Mouse (Mus musculus): ENCODE measurements around the gene Slc9a8.
A peak's percentile ranks its signal among the peaks of the same experiment; 100 is the strongest.

The Slc9a8 gene

DNA sequence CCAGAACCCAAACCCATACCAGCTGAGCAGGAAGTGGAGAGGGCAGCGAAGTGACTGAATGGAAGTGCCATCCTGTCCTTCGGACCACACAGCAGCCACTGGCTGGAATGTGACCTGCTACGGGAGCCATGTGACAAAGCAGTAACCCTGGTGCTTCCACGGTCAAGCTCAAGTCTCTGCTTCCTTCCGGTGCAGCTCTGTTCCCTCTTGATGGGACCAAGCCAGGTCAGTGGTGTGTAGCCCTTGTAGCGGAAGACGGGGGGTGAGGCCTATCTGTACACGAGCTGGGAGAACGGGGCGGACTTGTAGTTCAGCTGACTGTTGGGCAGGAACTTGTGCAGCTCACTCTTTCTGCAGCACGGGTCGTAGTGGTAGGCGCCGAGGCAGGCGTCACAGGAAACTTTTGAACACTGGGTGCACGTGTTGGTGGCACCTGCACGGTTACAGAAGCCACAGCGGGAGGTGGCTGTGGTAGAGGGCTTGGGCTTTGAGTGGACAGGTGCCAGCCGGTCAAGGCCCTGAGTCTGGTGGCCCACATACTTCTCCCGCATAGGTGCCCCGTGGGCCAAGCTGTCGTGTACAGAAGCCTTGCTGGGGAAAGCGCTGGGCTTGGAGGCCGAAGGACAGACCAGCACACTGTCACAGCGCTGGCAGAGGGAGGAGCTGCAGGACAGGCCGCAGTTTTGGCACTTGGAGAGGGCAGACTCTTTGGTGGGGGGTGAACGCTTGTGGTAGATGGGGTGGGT is 61.7 kb downstream of the Slc9a8 start:
- DNase-seq (ENCODE audit: low spot score in 2 of 2) = no peak

DNA sequence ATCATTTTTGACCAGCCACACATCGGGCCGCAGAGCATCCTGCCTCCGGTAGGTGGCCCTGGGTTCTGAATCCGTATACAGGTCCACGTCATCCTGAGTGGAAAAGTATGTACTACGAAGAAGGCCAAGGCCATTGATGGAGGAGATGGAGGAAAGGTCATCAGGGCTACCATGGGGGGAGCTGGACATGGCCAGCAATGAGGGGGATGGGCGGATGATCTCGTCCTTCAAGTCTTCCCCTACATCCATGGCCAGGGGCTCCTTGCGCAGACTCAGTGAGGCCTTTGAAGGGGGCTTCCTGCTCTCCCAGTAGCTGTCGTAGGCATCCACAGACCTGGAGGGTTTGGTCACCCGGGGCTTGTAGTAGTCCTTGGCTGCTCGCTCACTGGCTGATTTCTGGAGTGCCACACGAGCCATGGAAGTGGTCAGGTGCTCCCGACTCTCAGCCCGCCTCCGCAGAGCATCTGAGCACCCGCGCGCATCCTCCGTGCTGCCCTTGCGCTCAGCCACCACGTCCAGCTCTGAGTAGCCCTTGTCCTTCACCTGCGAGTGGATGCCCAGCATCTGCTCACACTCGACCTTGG is 62.4 kb downstream of the Slc9a8 start:
- no peak for DNase-seq (ENCODE audit: low spot score in 2 of 2)

DNA sequence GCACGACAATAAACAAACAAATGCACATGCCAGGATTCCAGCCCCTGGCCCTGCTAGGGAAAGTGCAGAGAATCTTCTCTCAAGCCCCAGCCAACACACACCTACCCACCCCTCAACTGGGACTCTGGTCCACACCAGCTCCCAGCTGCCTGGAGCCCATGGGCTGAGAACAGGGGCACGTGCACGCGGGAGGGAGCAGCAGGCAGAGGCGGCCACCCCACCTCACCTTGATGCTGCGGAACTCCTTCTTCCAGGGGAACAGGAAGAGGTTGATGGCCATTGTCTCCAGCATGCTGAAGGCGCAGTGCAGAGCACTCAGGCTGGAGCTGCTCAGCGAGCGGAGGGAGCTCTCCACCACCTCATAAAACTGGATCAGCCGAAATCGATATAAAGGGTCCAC is 63.4 kb downstream of the Slc9a8 start:
- DNase-seq (ENCODE audit: low spot score in 2 of 2) = no peak

DNA sequence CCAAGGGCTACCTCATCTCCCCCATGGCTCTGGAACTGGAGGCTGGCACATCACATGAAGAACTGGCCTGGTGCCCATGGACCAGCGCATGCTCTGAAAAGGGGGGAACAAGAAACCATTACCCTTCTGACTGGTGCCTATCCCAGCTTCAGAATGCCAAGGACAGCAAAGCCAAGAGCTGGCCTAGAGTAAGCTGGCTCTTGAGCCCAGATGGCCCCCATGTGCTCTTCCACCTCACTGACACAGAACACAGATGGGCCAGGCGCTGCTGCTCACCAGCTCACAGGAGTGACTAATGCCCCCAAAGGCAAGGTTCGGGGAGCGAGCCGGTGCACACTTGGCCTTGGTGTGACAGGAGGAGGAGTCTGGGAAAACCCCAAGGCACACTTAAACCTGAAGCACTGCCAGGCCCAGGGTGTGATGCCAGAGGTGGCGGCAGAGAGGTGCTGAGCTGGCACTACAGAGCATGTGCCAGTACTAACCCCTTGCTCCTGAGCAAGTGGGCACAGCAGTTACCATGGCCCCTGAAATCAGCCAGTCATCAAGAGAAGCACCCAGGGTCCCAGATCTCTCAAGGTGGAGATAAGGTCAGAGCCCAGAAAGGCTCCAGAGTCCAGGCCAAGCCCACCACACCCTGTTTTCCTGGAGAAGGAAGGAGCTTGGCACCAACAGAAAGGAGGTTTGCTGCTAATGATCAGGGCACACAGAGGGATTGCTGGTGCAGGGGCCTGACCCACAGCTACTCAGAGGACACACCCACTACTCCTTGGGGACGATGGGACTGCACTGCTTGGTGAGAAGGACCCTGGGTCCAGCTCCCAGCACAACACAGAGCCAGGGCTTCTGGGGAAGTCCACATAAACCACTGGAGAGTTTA is 64.2 kb downstream of the Slc9a8 start:
- peak; percentile 65 to 70 for DNase-seq (ENCODE audit: low spot score in 2 of 2)

DNA sequence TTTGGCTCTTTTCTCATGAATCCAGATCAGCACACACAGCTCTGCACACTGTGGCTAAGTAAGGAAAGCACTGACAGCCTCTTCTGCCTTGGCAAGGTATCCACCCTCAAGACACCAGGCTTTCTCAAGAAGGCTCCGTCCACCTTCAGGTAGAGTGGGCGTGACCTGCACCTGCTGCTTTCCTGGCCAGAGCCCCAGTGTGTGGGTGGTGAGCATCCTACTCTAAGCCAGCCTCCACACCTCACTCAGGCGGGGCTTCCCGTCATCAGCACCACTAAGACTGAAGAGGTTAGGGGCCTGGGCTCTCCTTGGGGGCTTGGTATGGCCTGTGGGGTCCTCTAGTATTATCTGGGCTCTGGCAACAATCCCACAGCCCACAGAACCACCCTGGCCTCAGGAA is 65.1 kb downstream of the Slc9a8 start:
- no peak for DNase-seq (ENCODE audit: low spot score in 2 of 2)

DNA sequence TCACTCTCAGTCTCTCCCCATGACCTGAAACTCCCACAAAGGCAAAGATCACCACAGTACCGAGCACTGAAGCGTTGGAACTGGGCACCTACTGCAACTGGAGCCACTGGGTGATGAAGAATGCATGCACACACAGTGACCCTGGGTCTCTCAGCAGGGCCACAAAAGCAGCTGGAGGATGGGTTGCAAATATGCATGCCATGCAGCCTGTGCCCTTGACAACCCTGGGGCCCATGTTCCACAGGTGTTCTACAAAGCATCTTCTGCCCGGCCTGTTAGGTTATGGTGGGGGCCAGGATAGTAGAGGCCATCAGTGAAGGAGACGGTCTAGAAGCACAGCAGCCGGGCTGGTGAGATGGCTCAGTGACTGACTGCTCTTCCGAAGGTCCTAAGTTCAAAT is 66.0 kb downstream of the Slc9a8 start:
- no peak for DNase-seq (ENCODE audit: low spot score in 2 of 2)

DNA sequence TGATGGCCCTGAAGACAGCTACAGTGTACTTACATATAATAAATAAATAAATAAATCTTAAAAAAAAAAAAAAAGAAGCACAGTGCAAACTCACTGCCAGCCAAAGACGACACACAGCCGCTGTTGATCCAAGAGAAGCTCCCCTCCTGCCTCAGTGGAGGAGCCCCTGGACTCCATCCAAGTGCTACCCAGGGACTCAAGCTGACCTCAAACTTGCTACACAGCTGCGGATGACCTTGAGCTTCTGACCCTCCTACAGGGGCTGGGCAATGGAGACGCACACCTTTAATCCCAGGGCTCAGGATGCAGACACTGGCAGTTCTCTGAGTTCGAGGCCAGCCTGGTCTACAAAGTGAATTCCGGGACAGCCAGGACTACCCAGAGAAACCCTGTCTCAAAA is 66.5 kb downstream of the Slc9a8 start:
- no peak for DNase-seq (ENCODE audit: low spot score in 2 of 2)

DNA sequence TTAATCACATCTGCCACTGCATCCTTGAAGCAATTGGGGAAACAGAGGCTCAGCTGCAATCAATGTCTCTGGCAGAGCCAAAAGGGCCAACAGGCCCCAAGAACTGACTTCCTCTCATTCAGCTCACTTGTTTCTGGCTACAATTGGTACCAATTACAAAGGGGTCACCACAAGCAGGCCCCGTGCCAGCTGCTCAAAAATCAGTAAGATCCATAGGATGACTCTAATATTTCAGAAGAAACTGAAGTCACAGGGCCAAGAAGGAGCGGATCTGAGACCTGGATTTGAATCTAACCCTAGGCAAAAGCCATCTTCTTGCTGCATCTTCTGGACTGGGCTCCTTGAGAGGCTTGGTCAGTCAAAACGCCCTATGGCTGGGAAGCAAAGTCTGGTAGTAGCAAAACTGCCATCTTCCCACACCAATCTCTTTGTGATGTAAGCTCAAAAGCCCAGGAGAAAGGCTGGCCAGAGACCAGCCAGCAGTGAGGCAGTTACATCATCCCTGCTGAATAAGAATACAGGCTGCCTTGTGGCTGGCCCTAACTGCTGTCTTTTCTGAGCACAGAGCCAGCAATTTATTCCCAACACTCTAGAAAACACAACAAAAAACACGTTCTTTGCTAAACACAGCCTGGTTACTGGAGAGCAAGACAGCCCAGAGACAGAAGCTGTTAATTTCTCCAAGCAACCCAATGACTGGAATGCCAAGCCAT is 69.5 kb downstream of the Slc9a8 start:
- DNase-seq (ENCODE audit: low spot score in 2 of 2) = peak; percentile 75 to 86

DNA sequence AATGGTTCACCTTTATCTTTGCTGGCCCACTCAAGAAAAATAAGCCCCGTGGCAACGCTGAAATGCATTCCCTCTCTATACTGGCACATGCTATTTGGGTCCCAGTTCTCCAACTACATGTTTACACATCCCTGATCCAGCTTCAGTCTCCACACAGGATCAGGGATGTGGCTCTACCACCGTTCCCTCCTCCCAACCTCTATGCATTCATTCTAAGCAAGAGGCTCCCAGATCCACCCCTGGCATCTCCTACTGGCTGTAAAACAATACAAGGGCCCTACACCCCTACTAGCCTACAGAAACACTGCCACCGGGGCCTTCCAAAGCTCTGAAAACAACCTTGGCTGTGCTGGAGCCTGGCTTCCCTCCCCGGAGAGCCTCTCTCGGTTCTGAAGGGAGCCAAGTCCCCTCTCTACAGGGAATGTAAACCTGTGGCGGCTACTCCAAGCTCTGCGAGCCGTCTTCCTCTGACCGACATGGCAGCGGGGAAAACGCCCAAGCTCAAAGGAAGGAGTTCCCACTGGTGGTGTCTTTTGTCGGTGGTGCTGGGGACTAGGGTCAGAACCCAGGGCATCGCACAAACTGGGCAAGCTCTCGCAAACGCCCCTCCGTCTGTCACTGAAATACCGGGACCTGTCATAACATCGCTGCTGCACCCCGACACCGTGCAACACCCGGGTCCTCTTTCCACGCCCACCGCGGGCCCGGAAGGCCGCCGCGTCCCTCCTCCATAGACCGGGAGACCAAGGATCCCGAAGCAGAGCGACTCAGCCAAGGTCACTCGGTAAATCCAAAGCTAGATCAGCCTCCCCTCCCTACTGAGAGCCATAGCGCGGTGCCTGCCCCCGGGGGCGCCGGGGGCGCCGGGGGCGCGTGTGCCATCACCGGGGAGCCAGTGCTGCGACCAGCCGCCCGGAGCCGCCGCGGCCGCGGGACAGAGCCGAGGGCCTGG is 70.5 kb downstream of the Slc9a8 start, which contains the start of gene Rnf114:
TSS of gene Rnf114 (plus strand) at position 889 of the 952 bp plus-strand sequence.
- no peak for DNase-seq (ENCODE audit: low spot score in 2 of 2)

DNA sequence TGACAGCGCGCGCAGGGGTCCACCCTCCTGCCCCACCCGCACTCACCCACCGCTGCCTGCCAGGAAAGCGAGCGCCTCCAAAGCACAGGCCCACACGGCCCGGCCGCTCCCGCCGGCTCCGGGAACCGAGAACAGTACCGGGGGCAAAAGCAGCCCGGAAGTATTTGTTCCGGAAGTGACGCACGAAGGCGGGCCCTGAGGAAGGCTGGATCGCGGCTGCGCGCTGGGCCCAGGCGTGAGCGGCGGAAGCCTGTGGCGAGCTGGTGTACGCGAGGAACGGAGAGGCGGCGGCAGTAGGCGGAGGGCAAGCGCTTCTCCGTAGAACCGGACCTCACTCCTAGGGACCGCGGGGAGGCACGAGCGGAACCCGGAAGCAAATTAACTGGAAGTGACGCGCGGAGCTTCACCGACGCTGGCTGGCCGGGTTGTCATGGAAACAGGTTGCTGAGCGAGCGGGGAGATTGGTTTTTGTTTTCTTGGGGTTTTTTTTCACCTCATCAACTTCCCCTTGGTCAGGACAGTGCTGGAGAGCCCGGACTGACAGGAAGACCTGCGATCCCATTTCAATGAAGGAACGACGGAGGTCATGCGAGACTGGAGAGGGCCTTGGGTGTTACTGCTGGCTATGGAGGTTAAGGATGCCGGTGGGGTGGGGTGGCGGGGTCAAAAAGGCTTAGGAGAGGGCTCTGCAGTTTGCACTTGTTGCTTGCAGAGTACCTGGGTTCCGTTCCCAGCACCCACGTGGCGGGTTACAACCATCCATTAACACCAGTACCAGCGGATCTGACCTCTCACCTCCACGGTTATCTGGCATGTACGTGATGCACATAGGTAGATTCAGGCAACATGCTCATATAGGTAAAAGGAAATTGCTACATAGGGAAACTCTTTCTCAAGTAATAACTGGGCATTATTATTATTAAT is 71.5 kb downstream of the Slc9a8 start, which contains the start of gene Spata2:
TSS of gene Spata2 (minus strand) at position 175 of the 924 bp plus-strand sequence.
- peak; percentile 94 to 95 for DNase-seq (ENCODE audit: low spot score in 2 of 2)

DNA sequence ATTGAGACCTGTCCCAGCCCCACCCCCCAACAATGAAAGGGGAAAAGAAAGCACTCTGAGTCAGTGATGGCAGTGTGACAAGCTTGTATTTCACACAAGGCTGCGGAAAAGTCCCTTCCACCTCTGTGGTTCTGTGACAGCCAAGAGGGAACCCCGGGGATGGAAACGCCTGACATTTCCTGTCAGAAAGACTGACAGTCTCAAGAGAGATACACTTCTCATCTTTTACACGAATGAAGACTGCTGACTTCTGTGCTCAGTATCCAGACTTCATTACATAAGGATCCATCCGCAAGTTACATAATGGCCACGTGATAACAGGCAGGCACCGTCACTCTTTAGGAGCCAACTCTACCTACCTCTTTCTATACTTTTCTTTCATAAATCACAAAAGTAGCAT is 74.9 kb downstream of the Slc9a8 start:
- DNase-seq (ENCODE audit: low spot score in 2 of 2) = no peak

DNA sequence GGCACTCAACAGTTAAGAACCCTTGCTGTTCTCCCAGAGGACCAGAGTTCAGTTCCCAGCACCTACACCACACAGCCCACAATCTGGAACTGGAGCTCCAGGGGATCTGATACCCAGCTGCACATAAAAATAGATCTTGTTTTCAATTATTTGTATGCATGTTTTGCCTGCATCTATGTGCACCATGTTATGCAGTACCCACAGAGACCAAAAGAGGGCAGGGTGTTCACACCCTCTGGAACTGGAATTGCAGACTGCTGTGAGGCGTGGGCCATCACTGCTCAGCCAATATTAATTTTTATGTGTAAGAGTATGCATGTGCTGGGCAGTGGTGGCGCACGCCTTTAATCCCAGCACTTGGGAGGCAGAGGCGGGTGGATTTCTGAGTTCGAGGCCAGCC is 75.8 kb downstream of the Slc9a8 start:
- no peak for DNase-seq (ENCODE audit: low spot score in 2 of 2)

DNA sequence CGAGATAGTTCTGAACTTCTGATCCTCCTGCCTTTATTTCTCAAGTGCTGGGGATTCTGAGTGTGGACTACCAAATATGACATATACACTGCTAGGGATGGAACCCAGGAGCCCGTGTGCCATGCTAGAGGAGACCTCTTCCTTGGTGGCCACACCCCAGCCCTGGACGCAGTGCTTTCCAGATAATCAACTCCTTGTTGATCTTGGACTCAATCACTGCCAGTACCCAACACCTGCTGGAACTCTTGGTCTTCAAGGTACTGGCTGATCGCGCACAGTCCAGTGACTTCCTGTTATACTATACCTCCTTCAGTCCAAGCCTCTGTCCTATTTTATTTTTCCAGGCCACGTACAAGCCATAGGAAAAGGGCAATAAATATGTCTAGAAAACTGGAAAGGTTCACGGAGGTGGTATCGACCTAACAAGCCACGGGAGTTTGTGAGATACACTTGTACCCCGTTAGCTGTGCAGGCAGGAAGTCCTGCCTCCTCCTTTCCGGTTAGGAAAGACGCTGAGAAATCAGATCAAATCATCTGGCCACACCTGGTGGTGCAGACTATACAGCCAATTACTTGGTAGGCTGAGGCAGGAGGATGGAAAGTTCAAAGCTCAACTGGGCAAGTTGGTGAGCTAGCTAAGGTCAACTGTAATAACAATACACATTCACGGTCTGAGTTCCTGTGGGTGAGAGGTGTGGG is 81.2 kb downstream of the Slc9a8 start:
- DNase-seq (ENCODE audit: low spot score in 2 of 2) = no peak

DNA sequence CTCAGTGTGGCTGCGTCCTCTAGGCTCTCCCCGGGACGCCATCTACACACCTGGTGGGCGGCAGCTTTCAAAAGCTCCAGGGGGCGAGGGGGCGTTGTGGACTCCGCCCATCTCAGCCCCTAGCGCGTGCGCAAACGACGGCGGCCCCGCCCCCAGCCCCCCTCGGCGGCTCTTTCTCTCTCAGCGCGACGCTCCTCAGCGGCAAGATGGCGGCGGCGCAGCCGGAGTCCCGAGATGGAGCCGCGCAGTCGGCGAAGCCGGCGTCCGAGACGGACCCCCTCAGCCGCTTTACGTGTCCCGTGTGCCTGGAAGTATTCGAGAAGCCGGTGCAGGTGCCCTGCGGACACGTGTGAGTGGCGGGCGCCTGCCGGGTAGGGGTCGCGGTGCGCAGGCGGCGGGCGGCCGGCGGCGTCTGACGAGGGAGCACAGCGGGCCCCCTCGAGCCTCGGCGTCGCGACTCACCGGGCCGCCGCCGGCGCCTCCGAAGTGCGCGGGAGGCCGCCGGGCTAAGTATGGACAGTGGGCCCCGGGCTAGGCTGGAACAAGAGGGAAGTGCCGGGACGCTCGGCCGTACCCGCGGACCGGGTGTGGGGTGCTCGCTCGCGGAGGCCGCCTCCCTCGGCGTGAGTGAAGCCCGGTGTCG is 81.9 kb downstream of the Slc9a8 start:
- peak; percentile 94 to 95 for DNase-seq (ENCODE audit: low spot score in 2 of 2)

DNA sequence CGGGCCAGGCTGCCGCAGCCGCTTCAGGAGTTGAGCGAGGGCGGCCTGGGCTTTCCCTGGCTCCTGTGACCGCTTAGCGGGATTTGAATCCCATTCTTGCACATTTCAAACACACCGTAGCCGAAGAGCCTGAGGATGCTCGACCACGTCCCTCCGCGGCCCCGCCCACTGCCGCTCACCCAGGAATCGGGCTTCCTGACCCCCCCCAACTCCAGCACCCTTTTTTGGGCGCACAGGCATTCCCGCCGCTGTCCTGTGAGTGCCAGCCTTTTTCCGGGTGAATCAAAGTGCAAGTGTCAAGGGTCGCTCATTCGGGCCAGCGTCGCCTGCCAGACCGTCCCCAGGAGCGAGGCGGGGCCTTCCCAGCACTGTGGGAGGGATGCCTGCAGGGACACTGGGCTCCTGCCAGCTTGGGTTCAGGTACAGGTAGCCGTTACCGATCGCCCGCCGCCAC is 82.4 kb downstream of the Slc9a8 start:
- no peak for DNase-seq (ENCODE audit: low spot score in 2 of 2)

DNA sequence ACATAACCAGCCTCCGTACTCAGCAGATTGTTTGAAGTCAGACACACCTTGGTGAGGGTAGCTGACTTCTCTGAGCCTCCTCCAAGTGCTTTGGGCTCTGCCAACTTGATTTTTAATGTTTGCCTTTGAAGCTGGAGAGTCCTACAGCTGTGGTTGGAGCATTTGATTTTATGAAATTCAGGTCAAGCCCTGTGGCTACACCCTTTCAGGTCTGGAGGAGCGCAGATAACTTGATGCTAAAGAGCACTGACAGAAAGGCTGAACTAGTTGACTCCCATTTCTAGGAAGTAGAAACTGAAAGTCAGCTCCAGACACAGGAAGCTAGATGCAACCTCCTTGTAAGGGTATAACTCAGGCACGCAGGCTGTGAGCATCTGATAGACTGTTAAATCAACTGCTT is 83.6 kb downstream of the Slc9a8 start:
- DNase-seq (ENCODE audit: low spot score in 2 of 2) = no peak

DNA sequence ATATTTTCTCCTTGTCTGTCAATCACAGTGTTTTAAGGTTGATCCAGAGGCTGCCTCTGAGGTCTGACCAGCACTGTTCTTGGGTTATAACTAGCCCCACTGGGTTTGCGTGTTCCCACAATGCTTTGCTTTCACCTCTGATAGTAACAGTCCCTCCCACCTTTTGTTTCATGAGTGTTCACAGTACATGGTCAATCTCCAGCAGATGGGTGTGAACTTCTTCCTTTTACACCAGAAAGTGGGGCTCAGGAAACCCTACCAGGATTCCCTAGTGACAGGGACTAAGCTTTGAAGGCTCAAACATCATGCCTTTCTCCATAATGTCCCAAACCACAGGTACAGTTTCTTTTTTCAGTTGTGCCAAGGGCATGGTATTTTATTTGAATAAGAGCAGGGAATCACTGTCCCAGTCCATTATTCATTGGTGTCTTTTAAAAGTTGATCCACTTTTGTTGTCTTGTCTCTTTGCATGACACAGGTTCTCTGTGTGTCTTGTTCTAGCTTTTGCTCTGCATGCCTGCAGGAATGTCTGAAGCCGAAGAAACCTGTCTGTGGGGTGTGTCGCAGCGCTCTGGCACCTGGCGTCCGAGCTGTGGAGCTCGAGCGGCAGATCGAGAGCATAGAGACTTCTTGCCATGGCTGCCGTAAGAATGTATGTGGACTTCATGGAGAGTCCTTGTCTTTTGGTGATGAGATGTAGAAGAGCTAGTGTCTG is 85.2 kb downstream of the Slc9a8 start:
- DNase-seq (ENCODE audit: low spot score in 2 of 2) = no peak

Measured in right cerebral cortex, postnatal 10 days (tissue).